Mouse (Mus musculus) brown adipose tissue, adult 24 weeks (tissue): ENCODE results near the gene Nfia. TPM values are rescaled to one million over a fixed set of nuclear protein-coding genes. Genes with fewer than 3 reads are reported as not detected.

Experiments used
- H3K27ac ChIP-seq: fragments of 200-500 bp; replicated peaks from 2 replicates; pipeline ENCODE4 v1.5.1; 2012; ENCODE audit warnings: low read depth, mild to moderate bottlenecking, low read length
- H3K4me1 ChIP-seq: fragments of 200-500 bp; 2 replicates; pipeline ENCODE4 v1.6.1; 2012; ENCODE audit warnings: low read length, mixed read lengths; ENCODE audit not compliant: control insufficient read depth, insufficient read depth, insufficient read length
- H3K4me3 ChIP-seq: fragments of 200-500 bp; 2 replicates; pipeline ENCODE4 v1.5.1; 2012; ENCODE audit warnings: low read depth, mild to moderate bottlenecking, low read length, moderate library complexity; ENCODE audit not compliant: insufficient read depth
- polyA plus RNA-seq: library from polyadenylated mRNA; stranded (reverse); fragments of >200 nt; gene quantifications from 2 replicates; pipeline ENCODE4 v1.2.4, GENCODE M21; 2012; ENCODE audit not compliant: missing spikeins, insufficient read depth, insufficient read length

Nfia gene
- polyA plus RNA-seq, 1 experiment, result 74.8 TPM

GRCm38 (mm10) chr4:97893915-97894884, 121.7 kb downstream of the Nfia start:
- H3K4me1 ChIP-seq, result peaks cover 2% of the 10 kb centered on the region; the same call in 1 of the 2 replicates
- no peak overlapping the region for H3K4me3 ChIP-seq
- H3K27ac ChIP-seq, result 0 out of 2 replicates have a peak overlapping the region, but pooled peaks have one; percentile 18

- Histone ChIP-seq H3K4me1 (peaks cover 10% of the 10 kb centered on the region; the same call in 1 of the 2 replicates), H3K4me3 (no peak overlapping the region), H3K27ac (no peak overlapping the region)
Measured at GRCm38 (mm10) chr4:97895940-97896339, 123.4 kb downstream of the Nfia start.

- peaks cover 8% of the 10 kb centered on the region; the same call in 1 of the 2 replicates for H3K4me1 ChIP-seq
- H3K27ac ChIP-seq, result peak overlapping the region; percentile 53
- H3K4me3 ChIP-seq, result no peak overlapping the region
Measured at GRCm38 (mm10) chr4:97900256-97900944, 127.9 kb downstream of the Nfia start.

- peaks cover 8% of the 10 kb centered on the region for H3K4me1 ChIP-seq
- no peak overlapping the region for H3K4me3 ChIP-seq
- no peak overlapping the region for H3K27ac ChIP-seq
Measured at GRCm38 (mm10) chr4:97905826-97906225, 133.3 kb downstream of the Nfia start.

- peaks cover 13% of the 10 kb centered on the region for H3K4me1 ChIP-seq
- H3K4me3 ChIP-seq, result no peak overlapping the region
- peak overlapping the region; percentile 85 for H3K27ac ChIP-seq
Measured at GRCm38 (mm10) chr4:97908576-97909147, 136.1 kb downstream of the Nfia start.

GRCm38 (mm10) chr4:97910115-97910776, 137.7 kb downstream of the Nfia start:
- no peak overlapping the region for H3K4me3 ChIP-seq
- H3K27ac ChIP-seq, result peak overlapping the region; percentile 80
- peaks cover 15% of the 10 kb centered on the region for H3K4me1 ChIP-seq

GRCm38 (mm10) chr4:97910777-97911580, 138.4 kb downstream of the Nfia start:
- H3K4me3 ChIP-seq, result peak overlapping the region; percentile 7; the same call in 1 of the 2 replicates
- H3K27ac ChIP-seq, result peak overlapping the region; percentile 91
- peaks cover 15% of the 10 kb centered on the region for H3K4me1 ChIP-seq

- Histone ChIP-seq H3K4me1 (peaks cover 15% of the 10 kb centered on the region), H3K27ac (peak overlapping the region; percentile 35), H3K4me3 (no peak overlapping the region)
Measured at GRCm38 (mm10) chr4:97911755-97912154, 139.2 kb downstream of the Nfia start.

GRCm38 (mm10) chr4:97912155-97912554, 139.6 kb downstream of the Nfia start:
- H3K27ac ChIP-seq, result peak overlapping the region; percentile 24
- peaks cover 15% of the 10 kb centered on the region for H3K4me1 ChIP-seq
- no peak overlapping the region for H3K4me3 ChIP-seq

GRCm38 (mm10) chr4:97912560-97912959, 140.0 kb downstream of the Nfia start:
- Histone ChIP-seq H3K4me1 (peaks cover 13% of the 10 kb centered on the region), H3K4me3 (no peak overlapping the region), H3K27ac (0 out of 2 replicates have a peak overlapping the region, but pooled peaks have one; percentile 35)

GRCm38 (mm10) chr4:97914348-97914747, 141.8 kb downstream of the Nfia start:
- H3K4me1 ChIP-seq, result peaks cover 20% of the 10 kb centered on the region
- H3K27ac ChIP-seq, result no peak overlapping the region
- H3K4me3 ChIP-seq, result no peak overlapping the region

GRCm38 (mm10) chr4:97914761-97915160, 142.2 kb downstream of the Nfia start:
- H3K4me1 ChIP-seq, result peaks cover 20% of the 10 kb centered on the region
- no peak overlapping the region for H3K27ac ChIP-seq
- H3K4me3 ChIP-seq, result no peak overlapping the region

GRCm38 (mm10) chr4:97917568-97917967, 145.0 kb downstream of the Nfia start:
- H3K4me1 ChIP-seq, result peaks cover 19% of the 10 kb centered on the region
- H3K27ac ChIP-seq, result no peak overlapping the region; the same call in 1 of the 2 replicates
- no peak overlapping the region for H3K4me3 ChIP-seq

- H3K4me3 ChIP-seq, result no peak overlapping the region
- H3K27ac ChIP-seq, result peak overlapping the region; percentile 14; the same call in 1 of the 2 replicates
- peaks cover 23% of the 10 kb centered on the region for H3K4me1 ChIP-seq
Measured at GRCm38 (mm10) chr4:97918675-97919074, 146.1 kb downstream of the Nfia start.
